Mouse (Mus musculus) embryonic facial prominence, embryonic 13.5 days (tissue): Measurements from ENCODE around the gene Fgb. TPM values are rescaled to one million over a fixed set of nuclear protein-coding genes. Genes with fewer than 3 reads are reported as not detected.

Experiments used
- ATAC-seq: fragments of 200-750 bp; cut with Nextera tagmentation; 2 replicates; pipeline ENCODE4 v1.8.0; 2017; ENCODE audit warnings: low read depth; ENCODE audit not compliant: insufficient number of reproducible peaks, insufficient read depth, low FRiP score, low TSS enrichment
- H3K27ac ChIP-seq: fragments of 300-500 bp; sonication (generic); 2 replicates; pipeline ENCODE4 v1.5.1; 2015; ENCODE audit warnings: moderate library complexity, mild to moderate bottlenecking, inconsistent platforms
- H3K27me3 ChIP-seq: fragments of 300-500 bp; sonication (generic); 2 replicates; pipeline ENCODE4 v1.6.1; 2015; ENCODE audit warnings: mild to moderate bottlenecking, inconsistent platforms
- H3K36me3 ChIP-seq: fragments of 300-500 bp; sonication (generic); 2 replicates; pipeline ENCODE4 v1.6.1; 2015; ENCODE audit warnings: mild to moderate bottlenecking, inconsistent platforms
- H3K4me1 ChIP-seq: fragments of 300-500 bp; sonication (generic); 2 replicates; pipeline ENCODE4 v1.6.1; 2015; ENCODE audit warnings: inconsistent platforms
- H3K4me2 ChIP-seq: fragments of 300-500 bp; sonication (generic); 2 replicates; pipeline ENCODE4 v1.6.1; 2015; ENCODE audit warnings: moderate library complexity, mild to moderate bottlenecking, inconsistent platforms
- H3K4me3 ChIP-seq: fragments of 300-500 bp; sonication (generic); 2 replicates; pipeline ENCODE4 v1.5.1; 2015; ENCODE audit warnings: mild to moderate bottlenecking, inconsistent platforms
- H3K9ac ChIP-seq: fragments of 300-500 bp; sonication (generic); 2 replicates; pipeline ENCODE4 v1.6.1; 2015; ENCODE audit warnings: mild to moderate bottlenecking, inconsistent platforms
- H3K9me3 ChIP-seq: fragments of 300-500 bp; sonication (generic); 2 replicates; pipeline ENCODE4 v1.6.1; 2016; ENCODE audit warnings: inconsistent platforms
- WGBS: fragments of 180-500 bp; shearing (Covaris S2); methylation state at CpG from one replicate; pipeline ENCODE4 v1.1.7; 2015; ENCODE audit warnings: mixed read lengths; 5-methylcytosine and 5-hydroxymethylcytosine counted together
- polyA plus RNA-seq: library from polyadenylated mRNA; unstranded; fragments of >200 nt; fragmentation: Nextera tagmentation; extraction: Ambion mirVana; gene quantifications from 2 replicates; pipeline ENCODE4 v1.2.1, GENCODE M21; 2015

The Fgb gene
- polyA plus RNA-seq, result 6.0 TPM in 1 of 2 replicates, not detected in the other

DNA sequence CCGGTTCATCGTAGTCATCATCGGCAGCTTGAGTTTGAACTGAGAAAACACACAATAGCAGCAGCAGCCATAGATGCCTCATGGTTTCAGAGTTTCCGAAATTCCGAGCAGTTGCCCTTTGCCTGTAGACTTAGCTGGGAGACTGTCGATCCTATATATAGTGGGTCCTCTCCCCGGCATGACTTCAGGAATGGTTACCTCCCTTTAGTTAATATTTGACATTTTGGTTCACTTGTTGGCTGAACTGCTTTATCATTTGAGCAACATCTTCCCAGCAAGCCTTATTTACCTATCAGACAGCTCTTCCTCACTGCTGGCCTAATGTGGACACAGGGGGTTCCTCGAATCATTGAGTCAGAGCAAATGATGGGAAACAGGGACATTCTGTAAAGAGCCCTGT, at the start of gene Fgb:
Gene Fgb, minus strand, starts transcription at position 184 of the 400 bp plus-strand sequence.
- 92% methylated on average over 8 of the region's 8 CpGs for WGBS
- H3K9me3 ChIP-seq, result no peaks in the 10 kb centered on the region
- no peak within 1 kb of the TSS for H3K9ac ChIP-seq
- no peaks in the 10 kb centered on the region for H3K36me3 ChIP-seq
- no peak within 1 kb of the TSS for H3K4me2 ChIP-seq
- H3K27me3 ChIP-seq, result no peaks in the 10 kb centered on the region
- no peaks in the 10 kb centered on the region for H3K4me1 ChIP-seq
- no peak for ATAC-seq
- no peak within 1 kb of the TSS for H3K4me3 ChIP-seq
- no peak within 1 kb of the TSS for H3K27ac ChIP-seq

DNA sequence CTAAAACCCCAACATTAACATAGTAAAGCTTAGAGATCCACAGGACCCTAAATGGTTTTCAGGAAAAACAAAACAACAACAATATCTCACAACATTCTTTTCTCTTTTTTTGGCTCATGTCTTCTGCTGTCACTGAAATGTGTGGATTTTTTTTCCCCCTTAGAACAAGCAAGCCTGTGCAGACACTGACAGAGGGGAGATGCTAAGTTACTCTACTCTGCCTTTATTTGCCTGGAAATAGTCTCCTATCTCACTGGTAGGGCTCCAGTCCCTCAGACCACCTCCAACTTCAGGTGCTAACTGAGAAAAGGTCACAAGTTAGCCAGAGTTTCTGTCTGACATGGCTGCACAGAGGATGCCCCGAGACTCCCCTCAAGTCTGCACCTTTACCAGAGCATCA, 49.5 kb upstream of the Fgb start:
- peak overlapping the region; percentile 51 for H3K4me2 ChIP-seq
- 89% methylated on average over 1 of the region's 1 CpGs for WGBS
- H3K9ac ChIP-seq, result peak overlapping the region; percentile 36; the same call in 1 of the 2 replicates
- no peaks in the 10 kb centered on the region for H3K9me3 ChIP-seq
- no peak overlapping the region for H3K4me3 ChIP-seq
- H3K27ac ChIP-seq, result no peak overlapping the region
- H3K27me3 ChIP-seq, result peaks cover 7% of the 10 kb centered on the region
- H3K4me1 ChIP-seq, result 0 out of 2 replicates have a peak, but pooled peaks cover 4% of the 10 kb centered on the region
- no peaks in the 10 kb centered on the region for H3K36me3 ChIP-seq
- ATAC-seq, result no peak

DNA sequence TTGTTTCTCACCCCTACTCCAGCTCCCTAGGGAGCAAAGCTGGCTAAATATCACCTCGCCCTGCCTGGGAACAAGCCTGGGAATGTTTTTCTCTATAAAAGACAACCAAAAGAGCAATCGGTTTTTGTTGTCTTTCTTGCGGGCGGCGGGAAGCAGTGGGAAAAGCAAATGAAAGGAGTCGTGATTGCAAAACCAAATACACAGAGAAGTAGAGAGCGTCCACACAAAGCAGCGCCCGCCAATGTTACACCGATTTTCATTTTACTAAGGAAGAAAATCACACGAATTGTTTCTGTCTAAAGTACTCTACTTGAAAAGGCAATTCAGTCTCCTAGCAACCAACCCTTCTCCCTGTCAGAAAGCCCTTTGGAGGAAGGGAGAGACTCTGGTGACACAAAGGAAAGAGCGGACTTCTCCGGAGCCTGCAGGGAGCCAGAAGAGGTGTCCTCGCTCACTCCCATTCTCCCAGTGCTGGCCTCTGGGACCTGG, 48.9 kb upstream of the Fgb start:
- no peak overlapping the region for H3K27ac ChIP-seq
- H3K4me1 ChIP-seq, result 0 out of 2 replicates have a peak, but pooled peaks cover 4% of the 10 kb centered on the region
- H3K4me2 ChIP-seq, result peak overlapping the region; percentile 51
- 20% methylated on average over 14 of the region's 14 CpGs for WGBS
- peak overlapping the region; percentile 36; the same call in 1 of the 2 replicates for H3K9ac ChIP-seq
- peak overlapping the region; percentile 20 for H3K4me3 ChIP-seq
- peaks cover 7% of the 10 kb centered on the region for H3K27me3 ChIP-seq
- H3K9me3 ChIP-seq, result no peaks in the 10 kb centered on the region
- no peak for ATAC-seq
- H3K36me3 ChIP-seq, result no peaks in the 10 kb centered on the region

DNA sequence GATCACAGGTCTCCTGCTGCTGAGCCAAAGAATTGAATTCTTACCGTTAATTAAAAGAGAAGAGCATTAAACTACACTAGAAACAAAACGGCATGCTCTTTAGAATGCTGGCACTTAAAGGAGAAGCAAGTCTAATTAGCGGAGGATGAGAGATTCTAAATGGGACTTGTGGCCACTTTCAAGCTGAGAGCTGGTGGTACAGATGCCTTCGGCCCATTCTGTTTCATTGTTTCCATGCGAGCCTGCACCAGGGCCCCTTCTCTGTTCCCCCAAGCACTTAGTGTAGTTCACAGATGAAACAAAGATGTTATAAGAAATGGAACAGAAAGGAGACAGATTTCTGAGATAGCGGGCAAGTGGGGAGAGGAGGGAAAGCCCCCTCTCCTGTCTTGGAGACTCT, 47.9 kb upstream of the Fgb start:
- Histone ChIP-seq H3K4me1 (0 out of 2 replicates have a peak, but pooled peaks cover 4% of the 10 kb centered on the region), H3K4me2 (no peak overlapping the region), H3K27me3 (peaks cover 7% of the 10 kb centered on the region), H3K9me3 (no peaks in the 10 kb centered on the region), H3K36me3 (no peaks in the 10 kb centered on the region), H3K4me3 (no peak overlapping the region), H3K27ac (no peak overlapping the region), H3K9ac (no peak overlapping the region)
- WGBS, result 59% methylated on average over 6 of the region's 6 CpGs
- ATAC-seq, result no peak

DNA sequence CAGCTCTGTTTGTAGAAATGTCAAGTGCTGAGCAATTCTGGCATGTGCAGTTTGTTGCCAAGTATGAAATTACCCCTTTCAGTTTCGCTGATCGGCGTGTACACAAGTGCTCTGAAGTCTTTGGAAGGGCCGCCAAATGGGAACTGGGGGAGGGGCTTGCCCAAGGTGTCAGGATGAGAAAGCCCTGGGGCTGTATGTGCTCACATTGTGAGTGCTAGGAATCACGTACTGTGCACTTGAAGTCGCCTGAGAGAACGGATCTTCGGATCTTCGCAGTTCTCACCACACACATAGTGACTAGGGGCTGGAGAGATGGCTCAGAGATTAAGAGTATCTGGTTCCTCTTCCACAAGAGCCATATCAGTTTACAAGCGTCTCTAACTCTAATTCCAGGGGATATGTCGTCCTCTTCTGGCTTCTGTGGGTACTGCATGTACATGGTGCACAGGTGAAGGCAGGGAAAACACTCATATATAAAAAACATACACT, 30.9 kb upstream of the Fgb start:
- no peaks in the 10 kb centered on the region for H3K27me3 ChIP-seq
- peaks cover 8% of the 10 kb centered on the region for H3K4me1 ChIP-seq
- 0 out of 2 replicates have a peak overlapping the region, but pooled peaks have one; percentile 11 for H3K9ac ChIP-seq
- peak overlapping the region; percentile 34 for H3K4me3 ChIP-seq
- 3% methylated on average over 11 of the region's 11 CpGs for WGBS
- H3K4me2 ChIP-seq, result peak overlapping the region; percentile 60
- ATAC-seq, result peak; percentile 72
- H3K27ac ChIP-seq, result no peak overlapping the region
- no peaks in the 10 kb centered on the region for H3K36me3 ChIP-seq
- H3K9me3 ChIP-seq, result no peaks in the 10 kb centered on the region

DNA sequence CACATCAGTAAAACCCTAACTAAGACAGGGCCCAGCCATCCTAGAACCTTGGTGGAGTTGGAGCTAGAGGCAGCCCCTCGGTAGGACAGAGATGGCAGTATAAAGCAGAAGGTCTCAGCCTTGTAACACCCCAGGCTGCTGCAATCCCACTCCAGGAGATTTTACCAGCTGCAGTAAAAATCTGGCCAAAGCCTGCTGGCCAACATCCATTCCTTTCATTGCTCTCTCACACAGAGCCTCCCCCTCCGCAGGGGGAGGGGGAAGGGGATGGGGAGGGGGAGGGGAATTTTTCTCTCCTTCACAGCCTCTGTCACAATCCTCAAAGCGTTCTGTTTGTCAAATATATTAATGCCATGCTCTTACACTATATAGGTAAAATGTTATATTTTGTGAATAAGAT, 26.9 kb upstream of the Fgb start:
- H3K36me3 ChIP-seq, result peaks cover 19% of the 10 kb centered on the region
- H3K4me3 ChIP-seq, result no peak overlapping the region
- H3K9me3 ChIP-seq, result no peaks in the 10 kb centered on the region
- peaks cover 8% of the 10 kb centered on the region for H3K4me1 ChIP-seq
- no peak overlapping the region for H3K4me2 ChIP-seq
- ATAC-seq, result no peak
- no peak overlapping the region for H3K27ac ChIP-seq
- H3K9ac ChIP-seq, result no peak overlapping the region
- H3K27me3 ChIP-seq, result no peaks in the 10 kb centered on the region
- 35% methylated on average over 3 of the region's 3 CpGs for WGBS

DNA sequence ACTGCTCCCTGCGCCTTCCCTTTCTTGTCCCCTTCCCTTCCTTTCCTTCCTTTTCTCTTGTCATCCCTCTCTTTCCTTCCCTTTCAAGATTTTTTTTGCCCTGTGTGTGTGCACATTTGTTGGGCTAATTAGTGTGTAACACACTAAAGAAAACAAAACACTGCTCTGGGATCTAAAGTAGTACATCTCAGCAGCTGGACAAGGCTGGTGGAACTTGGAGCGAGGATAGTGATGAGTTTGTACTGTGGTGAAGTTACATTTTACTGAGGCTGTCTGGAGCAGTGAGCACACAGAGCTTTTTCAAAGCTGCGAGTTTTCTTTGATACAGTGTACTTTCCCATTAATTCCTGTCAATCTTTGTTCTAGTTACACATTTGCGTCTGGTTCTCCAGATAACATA, 20.6 kb upstream of the Fgb start:
- no peak for ATAC-seq
- no peak overlapping the region for H3K27ac ChIP-seq
- H3K9me3 ChIP-seq, result no peaks in the 10 kb centered on the region
- no peak overlapping the region for H3K4me3 ChIP-seq
- no peaks in the 10 kb centered on the region for H3K27me3 ChIP-seq
- H3K4me2 ChIP-seq, result no peak overlapping the region
- H3K9ac ChIP-seq, result no peak overlapping the region
- H3K4me1 ChIP-seq, result no peaks in the 10 kb centered on the region
- WGBS, result 90% methylated on average over 4 of the region's 4 CpGs
- H3K36me3 ChIP-seq, result peaks cover 78% of the 10 kb centered on the region

DNA sequence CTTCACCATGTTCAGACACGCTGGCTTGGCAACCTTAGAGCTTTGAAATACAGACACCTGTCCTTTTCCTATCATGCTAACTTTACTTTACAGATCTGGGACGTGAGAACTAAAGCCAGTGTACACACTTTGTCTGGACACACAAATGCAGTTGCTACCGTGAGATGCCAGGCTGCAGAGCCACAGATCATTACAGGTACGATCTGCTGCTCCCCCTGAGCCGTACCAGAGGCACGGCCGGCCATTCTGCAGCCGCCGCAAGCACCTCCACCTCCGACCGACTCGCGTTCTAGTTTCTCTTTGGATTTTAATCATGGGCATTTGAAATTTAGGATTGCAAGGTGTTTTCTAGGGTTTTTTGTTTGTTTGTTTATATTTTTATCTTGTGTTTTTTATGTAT, 19.2 kb upstream of the Fgb start:
- Histone ChIP-seq H3K4me2 (no peak overlapping the region), H3K9ac (no peak overlapping the region), H3K9me3 (no peaks in the 10 kb centered on the region), H3K27ac (no peak overlapping the region), H3K4me1 (no peaks in the 10 kb centered on the region), H3K36me3 (peaks cover 90% of the 10 kb centered on the region), H3K27me3 (no peaks in the 10 kb centered on the region), H3K4me3 (no peak overlapping the region)
- no peak for ATAC-seq
- 95% methylated on average over 13 of the region's 13 CpGs for WGBS

DNA sequence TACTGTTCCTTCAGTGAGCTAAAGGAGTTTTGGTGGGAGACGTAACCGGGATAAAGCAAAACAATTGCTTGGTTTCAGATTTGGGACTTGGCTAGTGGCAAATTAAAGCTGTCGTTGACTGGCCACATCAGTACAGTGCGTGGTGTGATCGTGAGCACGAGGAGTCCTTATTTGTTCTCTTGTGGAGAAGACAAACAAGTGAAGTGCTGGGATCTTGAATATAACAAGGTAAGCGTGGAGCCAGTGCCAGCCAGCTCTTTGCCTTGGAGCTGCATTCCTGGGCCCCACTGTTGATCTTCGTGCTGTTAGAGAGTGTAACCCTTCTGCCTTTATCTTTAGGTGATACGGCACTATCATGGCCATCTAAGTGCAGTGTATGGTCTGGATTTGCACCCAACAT, 18.3 kb upstream of the Fgb start:
- WGBS, result 90% methylated on average over 9 of the region's 9 CpGs
- ATAC-seq, result no peak
- Histone ChIP-seq H3K9me3 (no peaks in the 10 kb centered on the region), H3K27me3 (no peaks in the 10 kb centered on the region), H3K4me2 (no peak overlapping the region), H3K9ac (no peak overlapping the region), H3K4me3 (no peak overlapping the region), H3K27ac (no peak overlapping the region), H3K4me1 (no peaks in the 10 kb centered on the region), H3K36me3 (peaks cover 93% of the 10 kb centered on the region)

DNA sequence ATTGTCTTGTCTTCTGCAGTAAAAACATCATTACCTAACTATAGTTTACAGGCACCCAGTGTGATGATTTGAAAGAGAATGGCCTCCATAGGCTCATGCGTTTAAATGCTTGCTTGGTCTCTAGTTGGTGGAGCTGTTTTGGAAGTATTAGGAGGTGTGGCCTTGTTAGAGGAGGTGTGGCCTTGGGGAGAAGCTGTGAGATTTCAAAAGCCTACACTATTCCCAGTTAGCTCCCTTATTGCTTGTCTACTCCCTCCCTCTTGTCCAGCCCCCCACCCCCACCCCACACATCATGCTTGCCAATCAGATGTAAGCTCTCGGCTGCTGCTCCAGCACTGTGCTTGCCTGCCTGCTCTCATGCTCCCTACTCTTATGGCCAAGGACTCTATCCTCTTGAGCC, 7.4 kb upstream of the Fgb start:
- no peak overlapping the region for H3K27ac ChIP-seq
- H3K9me3 ChIP-seq, result no peaks in the 10 kb centered on the region
- peaks cover 9% of the 10 kb centered on the region for H3K4me1 ChIP-seq
- 94% methylated on average over 2 of the region's 2 CpGs for WGBS
- H3K36me3 ChIP-seq, result peaks cover 49% of the 10 kb centered on the region
- no peaks in the 10 kb centered on the region for H3K27me3 ChIP-seq
- no peak overlapping the region for H3K4me3 ChIP-seq
- no peak for ATAC-seq
- no peak overlapping the region for H3K9ac ChIP-seq
- no peak overlapping the region for H3K4me2 ChIP-seq

DNA sequence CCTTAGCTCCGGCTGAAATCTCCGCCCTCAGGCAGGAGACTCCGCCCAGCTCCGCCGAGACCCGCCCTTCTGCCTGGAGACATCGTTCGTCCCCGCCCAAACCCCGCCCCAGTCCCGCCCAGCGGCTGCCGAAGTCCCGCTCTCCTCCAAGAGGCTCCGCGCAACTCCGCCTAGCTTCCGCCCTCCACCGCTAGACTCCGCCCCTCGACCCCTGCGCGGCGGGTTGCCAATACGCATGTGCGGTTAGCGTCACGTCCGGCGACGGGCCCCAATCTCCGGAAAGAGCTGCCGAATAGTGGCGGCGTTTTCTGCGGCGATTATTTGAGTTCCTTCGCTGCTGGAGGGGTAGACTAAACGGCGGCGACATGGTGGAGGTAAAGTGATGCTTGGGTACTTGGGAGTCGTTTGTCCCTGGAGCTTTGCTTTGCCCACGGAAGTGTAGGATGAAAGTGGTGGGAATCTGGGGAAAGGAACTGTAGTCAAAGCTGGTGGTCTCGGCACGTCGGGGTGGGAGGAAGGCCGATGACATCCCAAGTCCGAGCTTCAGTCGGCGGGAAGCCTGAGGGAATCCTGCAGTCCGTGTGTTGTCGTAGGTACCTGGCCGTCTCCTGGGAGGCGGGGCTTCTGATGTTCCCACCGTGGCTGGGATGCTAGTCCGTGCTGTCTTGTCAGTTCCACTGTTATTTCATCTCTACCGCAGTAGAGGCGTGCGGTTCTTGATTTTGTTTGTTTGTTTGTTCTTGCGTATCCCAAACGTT, 5.8 kb upstream of the Fgb start, which contains the start of gene Plrg1:
Gene Plrg1, plus strand, starts transcription at position 242 of the 758 bp plus-strand sequence.
- Histone ChIP-seq H3K4me1 (peaks cover 9% of the 10 kb centered on the region), H3K27ac (peak within 1 kb of the TSS; percentile 75), H3K9ac (peak within 1 kb of the TSS; percentile 88), H3K27me3 (no peaks in the 10 kb centered on the region), H3K4me2 (peak within 1 kb of the TSS; percentile 87), H3K9me3 (no peaks in the 10 kb centered on the region), H3K4me3 (peak within 1 kb of the TSS; percentile 83), H3K36me3 (peaks cover 33% of the 10 kb centered on the region)
- under 1% methylated on average over 61 of the region's 61 CpGs for WGBS
- ATAC-seq, result peak; percentile 97

DNA sequence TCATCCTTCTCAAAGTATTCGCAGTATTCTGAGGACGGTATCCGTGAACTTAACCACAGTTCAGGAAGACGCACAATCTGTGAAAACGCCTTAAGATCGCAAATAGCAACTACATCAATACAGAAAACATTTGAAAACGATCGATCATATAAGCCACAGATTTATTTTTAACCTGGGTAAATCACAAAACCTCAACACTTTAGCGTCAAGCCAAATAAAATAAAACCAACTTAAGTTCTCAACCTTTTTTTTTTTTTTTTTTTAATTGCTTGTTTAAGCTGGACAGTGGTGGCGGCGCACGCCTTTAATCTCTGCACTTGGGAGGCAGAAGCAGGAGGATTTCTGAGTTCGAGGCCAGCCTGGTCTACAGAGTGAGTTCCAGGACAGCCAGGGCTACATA, 5.1 kb upstream of the Fgb start:
- Histone ChIP-seq H3K27me3 (no peaks in the 10 kb centered on the region), H3K4me1 (peaks cover 9% of the 10 kb centered on the region), H3K9me3 (no peaks in the 10 kb centered on the region), H3K4me2 (peak overlapping the region; percentile 48), H3K27ac (no peak overlapping the region; the same call in 1 of the 2 replicates), H3K4me3 (peak overlapping the region; percentile 83), H3K36me3 (peaks cover 27% of the 10 kb centered on the region), H3K9ac (0 out of 2 replicates have a peak overlapping the region, but pooled peaks have one; percentile 36)
- WGBS, result 40% methylated on average over 13 of the region's 13 CpGs
- ATAC-seq, result no peak
